Mouse (Mus musculus): ENCODE measurements around the gene Mat2b.
A peak's percentile ranks its signal among the peaks of the same experiment; 100 is the strongest.
"Not testable (repeated sequence)": the region's sequence is repeated elsewhere in the genome, so short reads cannot be mapped to it uniquely, and the experiment has no call there.

Gene Mat2b

GRCm38 (mm10) chr11:40695103-40695502 lies at the start of gene Mat2b:
TSS of gene Mat2b (minus strand) at chr11:40695203.
- DNase-seq (ENCODE audit: low read depth, low spot score): no peak

GRCm38 (mm10) chr11:40744348-40744747 lies 49.3 kb upstream of the Mat2b start:
- no peak for DNase-seq (ENCODE audit: low read depth, low spot score)

DNA sequence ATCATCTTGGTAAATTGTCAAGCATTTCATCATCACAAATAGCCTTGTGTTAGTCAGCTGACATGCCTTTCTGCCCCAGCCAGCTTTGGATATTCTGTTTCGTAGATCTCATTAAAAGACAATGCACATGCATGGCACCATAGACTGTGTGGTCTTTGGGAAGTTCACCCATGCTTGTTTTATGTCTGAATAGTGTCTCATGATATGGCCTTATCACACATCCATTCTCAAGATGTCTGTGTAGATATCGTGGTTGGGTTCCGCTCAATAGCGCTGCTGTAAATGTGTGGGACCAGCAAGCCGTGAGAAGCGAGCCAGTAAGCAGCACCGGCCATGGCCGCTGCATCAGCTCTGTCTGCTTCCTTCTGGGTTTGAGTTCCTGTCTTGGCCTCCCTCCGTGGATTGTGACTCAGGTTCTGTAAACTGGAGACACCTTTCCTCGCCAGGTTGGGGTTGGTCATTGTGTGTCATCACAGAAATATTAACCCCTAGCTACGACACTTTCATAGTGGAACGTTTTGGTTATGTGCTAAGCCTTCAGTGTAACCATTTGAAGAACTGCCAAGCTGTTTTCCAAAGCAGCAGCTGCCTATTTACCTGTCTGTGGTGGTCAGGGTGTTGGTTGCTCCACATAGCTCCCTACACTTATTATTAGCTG lies 46.7 kb upstream of the Mat2b start:
- DNase-seq (ENCODE audit: low read depth, low spot score): no peak

DNA sequence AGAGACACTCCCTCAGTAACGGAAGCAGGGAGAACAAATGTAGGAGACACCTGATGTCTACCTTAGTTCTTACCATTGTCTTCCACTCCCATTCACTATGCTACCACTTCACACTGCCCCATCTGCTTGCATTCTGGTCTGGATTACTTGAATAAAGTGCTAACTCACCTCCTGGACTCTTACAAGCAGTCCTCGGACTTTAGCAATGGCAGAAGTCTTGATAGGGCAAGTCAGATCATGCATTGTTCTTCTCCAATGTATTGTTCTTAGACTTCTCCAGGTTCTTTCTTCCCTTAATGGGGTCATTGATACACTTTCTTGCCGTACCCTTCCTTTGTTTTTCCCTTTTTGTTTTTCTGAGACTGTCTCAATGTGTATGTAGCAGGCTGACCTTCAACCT lies 42.4 kb upstream of the Mat2b start:
- DNase-seq (ENCODE audit: low read depth, low spot score): no peak

- no peak for DNase-seq (ENCODE audit: low read depth, low spot score)
These were observed 39.3 kb upstream of the Mat2b start for GRCm38 (mm10) chr11:40734251-40734752.

- peak; percentile 99 for DNase-seq (ENCODE audit: low read depth, low spot score)
These were observed 38.6 kb upstream of the Mat2b start, which contains the start of the genes Hmmr and Nudcd2 for GRCm38 (mm10) chr11:40733339-40734174. TSS of gene Hmmr (minus strand) at chr11:40733422. TSS of gene Nudcd2 (plus strand) at chr11:40733667.

- no peak for DNase-seq (ENCODE audit: low read depth, low spot score)
These were observed 38.0 kb upstream of the Mat2b start for GRCm38 (mm10) chr11:40732997-40733338.

DNA sequence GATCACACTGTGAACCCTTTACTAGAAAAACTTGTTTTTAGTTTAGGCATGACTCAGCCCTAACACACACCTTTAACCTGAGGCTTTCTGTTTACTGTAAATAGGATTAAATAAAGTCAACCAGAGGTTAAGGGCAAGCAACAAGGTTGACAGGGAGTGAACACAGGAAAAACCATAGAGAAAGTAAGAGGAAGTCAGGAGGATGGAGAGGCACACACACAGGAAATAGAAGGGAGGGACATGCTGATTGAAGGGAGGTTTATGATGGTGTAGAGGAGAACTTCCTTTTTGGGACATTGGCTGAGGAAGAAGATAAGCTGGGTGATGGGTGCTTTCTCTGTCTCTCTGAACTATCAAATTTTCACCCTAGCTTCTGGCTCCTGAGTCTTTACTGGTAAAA lies 23.3 kb upstream of the Mat2b start:
- no peak for DNase-seq (ENCODE audit: low read depth, low spot score)

GRCm38 (mm10) chr11:40715524-40715923 lies 20.5 kb upstream of the Mat2b start:
- peak; percentile 40 for DNase-seq (ENCODE audit: low read depth, low spot score)

GRCm38 (mm10) chr11:40713858-40714257 lies 18.9 kb upstream of the Mat2b start:
- peak; percentile 16 for DNase-seq (ENCODE audit: low read depth, low spot score)

- not testable (repeated sequence) for DNase-seq (ENCODE audit: low read depth, low spot score)
These were observed 14.9 kb upstream of the Mat2b start for GRCm38 (mm10) chr11:40709899-40710298.

- peak; percentile 92 for DNase-seq (ENCODE audit: low read depth, low spot score)
These were observed 504 bp downstream of the Mat2b start for GRCm38 (mm10) chr11:40694311-40695087.

DNA sequence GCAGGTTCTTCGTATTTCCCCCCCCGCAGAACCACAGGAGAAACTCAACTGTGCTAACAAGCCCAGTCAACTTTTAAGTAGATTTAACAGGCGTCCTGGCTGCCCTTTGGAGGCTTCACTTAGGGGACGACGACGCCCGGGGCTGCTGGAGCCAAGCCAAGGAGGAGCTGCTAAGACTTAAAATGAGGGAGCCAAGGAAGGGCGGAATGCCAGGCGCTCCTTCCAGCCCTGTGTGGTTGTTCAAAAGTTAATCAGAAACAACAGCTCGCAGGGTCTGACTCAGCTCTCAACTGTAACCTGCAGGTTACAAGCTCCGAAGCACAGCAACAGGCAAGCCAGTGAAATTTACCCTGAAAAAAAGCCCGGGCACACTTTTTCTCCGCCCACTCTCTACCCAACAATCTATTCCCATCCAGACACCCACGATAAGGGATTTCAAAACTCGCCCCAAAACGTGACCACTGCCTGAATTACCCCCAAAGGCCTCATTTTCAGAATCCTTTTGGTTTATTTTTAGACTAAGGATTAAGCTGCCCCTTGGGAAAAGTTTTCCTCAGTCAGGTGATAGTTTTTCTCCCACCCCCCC lies 1.5 kb downstream of the Mat2b start:
- DNase-seq (ENCODE audit: low read depth, low spot score): peak; percentile 68

- DNase-seq (ENCODE audit: low read depth, low spot score): peak; percentile 98
These were observed 2.3 kb downstream of the Mat2b start for GRCm38 (mm10) chr11:40692511-40693365.

DNA sequence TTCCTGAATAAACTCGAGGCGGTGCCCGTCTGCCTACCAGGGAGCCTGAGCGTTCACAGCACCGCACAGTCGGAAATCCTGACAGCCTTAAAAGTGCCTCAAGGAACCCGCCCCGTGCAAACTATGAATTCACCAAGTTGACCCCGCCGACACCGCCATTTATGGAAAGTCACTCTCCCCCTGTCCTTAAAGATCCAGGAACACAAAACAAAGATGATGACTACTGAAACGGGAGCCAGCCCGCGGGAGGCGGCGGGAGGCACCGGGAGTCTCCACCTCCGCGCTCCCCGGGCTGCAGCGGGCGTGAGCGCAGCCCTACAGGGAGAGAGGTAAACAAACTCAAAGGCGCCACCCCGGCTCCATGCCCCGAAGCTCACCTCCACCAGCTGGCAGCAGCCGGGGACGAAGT lies 2.9 kb downstream of the Mat2b start:
- no peak for DNase-seq (ENCODE audit: low read depth, low spot score)

GRCm38 (mm10) chr11:40690444-40691127 lies 4.4 kb downstream of the Mat2b start:
- peak; percentile 30 for DNase-seq (ENCODE audit: low read depth, low spot score)

GRCm38 (mm10) chr11:40683295-40683694 lies 11.7 kb downstream of the Mat2b start:
- DNase-seq (ENCODE audit: low read depth, low spot score): no peak

GRCm38 (mm10) chr11:40682456-40682855 lies 12.5 kb downstream of the Mat2b start:
- DNase-seq (ENCODE audit: low read depth, low spot score): no peak

DNA sequence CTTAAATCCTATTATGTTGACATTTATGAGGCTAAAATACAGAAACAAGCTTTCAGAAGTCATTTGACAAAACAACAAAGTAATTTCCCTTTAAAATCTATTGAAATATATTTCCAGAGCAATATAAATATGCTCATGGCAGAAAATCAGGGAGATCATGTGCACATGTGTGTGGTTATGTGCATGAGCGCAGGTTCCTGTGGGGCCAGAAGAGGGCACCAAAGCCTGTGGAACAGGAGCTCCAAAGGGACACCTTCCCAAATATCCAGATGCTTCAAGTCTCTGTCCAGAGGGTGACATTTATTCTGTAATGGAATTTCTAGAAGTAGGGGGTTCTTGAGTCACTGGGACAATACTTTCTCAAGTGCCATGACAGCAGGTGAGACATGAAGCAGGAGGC lies 17.8 kb downstream of the Mat2b start:
- DNase-seq (ENCODE audit: low read depth, low spot score): no peak
